Comparison of ENCODE assay signal across 21 mouse cellular contexts in genomic region chr1:165348627-165349026, GRCm38 (mm10). TPM values are rescaled to one million over a fixed set of nuclear protein-coding genes. Genes with fewer than 3 reads are reported as not detected.
DNase-seq lines count a peak whose midpoint lies in the region; ATAC-seq and TF ChIP-seq lines count a peak whose summit lies in the region.
"Had no signal": no experiment of that assay in that cellular context is flagged by ENCODE, and none has a peak within 500 bp of the region (broad histone marks: within the 10 kb centered on the region; RNA-seq: fewer than 3 reads in every experiment).

No protein-coding gene starts in this region.

- 0 out of 2 replicates have a peak, but pooled peaks have one; percentile 31 for TF ChIP-seq EP300 in liver, postnatal 0 days (IDR thresholded peaks at IDR 0.05; ENCODE audit: low read depth)

- H3K36me3 ChIP-seq in intestine, embryonic 14.5 days (ENCODE audit: control insufficient read depth, insufficient read depth, low read length): peaks cover 18% of the 10 kb centered on the region; the same call in 1 of the 2 replicates
- peaks cover 12% of the 10 kb centered on the region; the same call in 1 of the 2 replicates for H3K36me3 ChIP-seq in intestine, postnatal 0 days (ENCODE audit: control insufficient read depth, insufficient read depth)
- H3K36me3 ChIP-seq in liver, postnatal 0 days (replicated peaks; ENCODE audit: insufficient read depth, low read length): peaks cover 19% of the 10 kb centered on the region

- no peak for DNase-seq in intestine, embryonic 14.5 days (ENCODE audit: low spot score)
- DNase-seq in kidney, postnatal 25 days: peak; percentile 23 to 47
- no peak for DNase-seq in liver, postnatal 0 days
- no peak for DNase-seq in left cerebral cortex, postnatal 14 days (ENCODE audit: low spot score in 2 of 2)
- DNase-seq in heart, postnatal 14 days: no peak
- DNase-seq in lung, adult 2 months: no peak
- DNase-seq: B cell, adult 2 months; cerebellum, adult 9-11 months; gastrocnemius, postnatal 10 days; heart, adult 11 months; heart, postnatal 4 days; lung, postnatal 14 days; midbrain, embryonic 14.5 days; right cerebral cortex, postnatal 14 days had no signal

- TF ChIP-seq CTCF in intestine, postnatal 0 days (IDR thresholded peaks at IDR 0.05; ENCODE audit: low read depth): no peak
- no peak for TF ChIP-seq CTCF in liver, postnatal 0 days (IDR thresholded peaks at IDR 0.05; ENCODE audit: low read depth)
- TF ChIP-seq CTCF in lung, adult 2 months (IDR thresholded peaks at IDR 0.05; ENCODE audit: insufficient read depth, low read length): no peak

- no peak overlapping the region for H3K4me3 ChIP-seq in intestine, embryonic 14.5 days (ENCODE audit: low read depth, low read length)
- no peak overlapping the region for H3K4me3 ChIP-seq in intestine, postnatal 0 days (ENCODE audit: low read depth, low read length)
- no peak overlapping the region for H3K4me3 ChIP-seq in liver, postnatal 0 days (ENCODE audit: low read depth, low read length)
- H3K4me3 ChIP-seq in lung, adult 2 months (replicated peaks; ENCODE audit: extremely low read depth, low read depth, low read length): no peak overlapping the region
- H3K4me3 ChIP-seq: embryonic facial prominence, embryonic 12.5 days; erythroblast, embryonic 14.5 days; heart, embryonic 13.5 days; myocyte had no signal

- H3K4me1 ChIP-seq in intestine, embryonic 14.5 days (replicated peaks; ENCODE audit: control insufficient read depth, insufficient read depth, low read length): no peaks in the 10 kb centered on the region
- no peaks in the 10 kb centered on the region for H3K4me1 ChIP-seq in intestine, postnatal 0 days (replicated peaks; ENCODE audit: control insufficient read depth, insufficient read depth, low read length)
- H3K4me1 ChIP-seq in liver, postnatal 0 days (ENCODE audit: insufficient read depth): no peaks in the 10 kb centered on the region
- H3K4me1 ChIP-seq in lung, adult 2 months (ENCODE audit: control insufficient read depth, insufficient read depth, low read length): no peaks in the 10 kb centered on the region
- H3K4me1 ChIP-seq: embryonic facial prominence, embryonic 12.5 days; heart, embryonic 13.5 days had no signal

- ATAC-seq in intestine, embryonic 14.5 days (replicated peaks; ENCODE audit: low FRiP score, low TSS enrichment, low read depth): peak; percentile 68
- ATAC-seq in intestine, postnatal 0 days: peak; percentile 60
- peak; percentile 93 for ATAC-seq in liver, postnatal 0 days
- ATAC-seq: forebrain, embryonic 14.5 days; hindbrain, embryonic 16.5 days had no signal

- no peak overlapping the region for H3K9ac ChIP-seq in intestine, embryonic 14.5 days (ENCODE audit: low read length)
- no peak overlapping the region for H3K9ac ChIP-seq in intestine, postnatal 0 days (ENCODE audit: low read depth, low read length)
- no peak overlapping the region for H3K9ac ChIP-seq in liver, postnatal 0 days (replicated peaks)
- H3K9ac ChIP-seq: embryonic facial prominence, embryonic 12.5 days; heart, embryonic 13.5 days had no signal

- H3K9me3 ChIP-seq in intestine, embryonic 14.5 days (ENCODE audit: control insufficient read depth, low read length): no peaks in the 10 kb centered on the region
- H3K9me3 ChIP-seq in intestine, postnatal 0 days (ENCODE audit: control insufficient read depth): no peaks in the 10 kb centered on the region
- no peaks in the 10 kb centered on the region for H3K9me3 ChIP-seq in liver, postnatal 0 days (ENCODE audit: low read length)
- H3K9me3 ChIP-seq: embryonic facial prominence, embryonic 12.5 days; heart, embryonic 13.5 days had no signal

- intact Hi-C loops in left cerebral cortex, postnatal 14 days (cut with DNase I): no loop called here
- intact Hi-C loops in heart, postnatal 14 days (cut with DNase I): no loop called here

- no peak overlapping the region for H3K4me2 ChIP-seq in intestine, embryonic 14.5 days (ENCODE audit: low read length)
- no peak overlapping the region for H3K4me2 ChIP-seq in intestine, postnatal 0 days (replicated peaks; ENCODE audit: low read depth)
- H3K4me2 ChIP-seq in liver, postnatal 0 days (ENCODE audit: low read depth, low read length): no peak overlapping the region
- H3K4me2 ChIP-seq: embryonic facial prominence, embryonic 12.5 days; heart, embryonic 13.5 days had no signal

- no peak for TF ChIP-seq POLR2A in lung, adult 2 months (IDR thresholded peaks at IDR 0.05; ENCODE audit: borderline replicate concordance, extremely low read depth, low read depth, low read length)

- H3K27me3 ChIP-seq in intestine, embryonic 14.5 days (replicated peaks; ENCODE audit: control insufficient read depth, insufficient read depth, low read length): no peaks in the 10 kb centered on the region
- no peaks in the 10 kb centered on the region for H3K27me3 ChIP-seq in intestine, postnatal 0 days (replicated peaks; ENCODE audit: control insufficient read depth, insufficient read depth, low read length)
- no peaks in the 10 kb centered on the region for H3K27me3 ChIP-seq in liver, postnatal 0 days (ENCODE audit: insufficient read depth, low read length)
- H3K27me3 ChIP-seq: embryonic facial prominence, embryonic 12.5 days; heart, embryonic 13.5 days had no signal

- no peak overlapping the region for H3K27ac ChIP-seq in intestine, embryonic 14.5 days (ENCODE audit: low read depth)
- no peak overlapping the region for H3K27ac ChIP-seq in intestine, postnatal 0 days (ENCODE audit: low read depth, low read length)
- H3K27ac ChIP-seq in liver, postnatal 0 days (ENCODE audit: low read depth): peak overlapping the region; percentile 61; the same call in 1 of the 2 replicates
- H3K27ac ChIP-seq: embryonic facial prominence, embryonic 12.5 days; heart, embryonic 13.5 days had no signal

RNA-seq across cellular contexts. Expression of gene Gpr161, which starts 53.0 kb away (rescaled TPM):
- polyA plus RNA-seq in intestine, embryonic 14.5 days (2014; fragmentation: Nextera tagmentation; extraction: Ambion mirVana): 1.6 and 2.1 TPM in 2 replicates
- polyA plus RNA-seq in intestine, postnatal 0 days (2015; fragmentation: Nextera tagmentation; extraction: Ambion mirVana): 0.35 and 0.63 TPM in 2 replicates
- polyA plus RNA-seq in liver, postnatal 0 days (2015; fragmentation: Nextera tagmentation; extraction: Ambion mirVana): 0.06 and 0.07 TPM in 2 replicates
- 10 to 100 TPM in 1 of 2 experiments, 1 to 10 TPM in 1; 6.4 to 10.2 TPM for total RNA-seq in left cerebral cortex, postnatal 14 days (2021)
- total RNA-seq in heart, postnatal 14 days (2021): 1 to 10 TPM; 3.6 to 3.8 TPM
- 2.8 and 3.0 TPM in 2 replicates for polyA plus RNA-seq in lung, adult 2 months (2012; rRNA removed)
- polyA plus RNA-seq: erythroblast, embryonic 14.5 days had no signal

Comparison
In these comparisons a context has a peak if more than half of its experiments do, and no peak if none do; other contexts are left out.
1. DNase-seq: peak in kidney, postnatal 25 days (2 of 2); none in intestine, embryonic 14.5 days (single experiment), liver, postnatal 0 days (single experiment), left cerebral cortex, postnatal 14 days (0 of 2), heart, postnatal 14 days (0 of 2) and lung, adult 2 months (single experiment).
2. Peak in every context shown above with its lines, with median percentiles within 50 percentile points of each other: ATAC-seq.